Mouse (Mus musculus) forebrain, postnatal 0 days (tissue): ENCODE results near the gene Ttc34. TPM values are rescaled to one million over a fixed set of nuclear protein-coding genes. Genes with fewer than 3 reads are reported as not detected.

Experiments
- ATAC-seq: fragments of 200-750 bp; cut with Nextera tagmentation; 2 replicates; pipeline ENCODE4 v1.8.0; 2017; ENCODE audit warnings: mild to moderate bottlenecking, moderate library complexity
- DNase-seq: peaks from one replicate; pipeline ENCODE4 v3.0.0-alpha.2; 2015
- H3K27ac ChIP-seq: fragments of 300-500 bp; sonication (generic); 2 replicates; pipeline ENCODE4 v1.5.1; 2014; ENCODE audit warnings: low read depth, mild to moderate bottlenecking, antibody characterized with exemption, low read length, moderate library complexity, mixed read lengths
- H3K27me3 ChIP-seq: fragments of 300-500 bp; sonication (generic); 2 replicates; pipeline ENCODE4 v1.6.1; 2014; ENCODE audit warnings: mild to moderate bottlenecking, low read length, mixed read lengths; ENCODE audit not compliant: insufficient read depth
- H3K36me3 ChIP-seq: fragments of 300-500 bp; sonication (generic); 2 replicates; pipeline ENCODE4 v1.6.1; 2014; ENCODE audit warnings: mild to moderate bottlenecking, moderate library complexity; ENCODE audit not compliant: insufficient read depth
- H3K4me1 ChIP-seq: fragments of 300-500 bp; sonication (generic); 2 replicates; pipeline ENCODE4 v1.6.1; 2014; ENCODE audit warnings: antibody characterized with exemption; ENCODE audit not compliant: insufficient read depth
- H3K4me2 ChIP-seq: fragments of 300-500 bp; sonication (generic); 2 replicates; pipeline ENCODE4 v1.6.1; 2014; ENCODE audit warnings: low read depth, mild to moderate bottlenecking, moderate library complexity
- H3K4me3 ChIP-seq: fragments of 300-500 bp; sonication (generic); 2 replicates; pipeline ENCODE4 v1.5.1; 2014; ENCODE audit warnings: low read depth, low read length, mixed read lengths
- H3K9ac ChIP-seq: fragments of 300-500 bp; sonication (generic); 2 replicates; pipeline ENCODE4 v1.6.1; 2014; ENCODE audit warnings: mild to moderate bottlenecking
- H3K9me3 ChIP-seq: fragments of 300-500 bp; sonication (generic); 2 replicates; pipeline ENCODE4 v1.6.1; 2016; ENCODE audit warnings: low read length
- CTCF ChIP-seq: sonication (generic); IDR thresholded peaks from 2 replicates; pipeline ENCODE4 v1.5.1; 2016; ENCODE audit warnings: antibody characterized with exemption, control low read depth, low read depth
- WGBS: fragments of 180-500 bp; shearing (Covaris S2); extraction: QIAGEN DNeasy Blood & Tissue Kit; methylation state at CpG from one replicate; pipeline ENCODE4 v1.1.7; 2014; 5-methylcytosine and 5-hydroxymethylcytosine counted together
- polyA plus RNA-seq: library from polyadenylated mRNA; unstranded; fragments of >200 nt; fragmentation: Nextera tagmentation; extraction: Ambion mirVana; gene quantifications from 2 replicates; pipeline ENCODE4 v1.2.1, GENCODE M21; 2015
- total RNA-seq: library from RNA; depleted of rRNA; stranded (reverse); fragments of >200 nt; gene quantifications from 2 replicates; pipeline ENCODE4 v1.2.3, GENCODE M21; 2014

Ttc34 gene
- total and polyA plus RNA-seq, 2 experiments from 2014 or later = 3.6 to 4.1 TPM

DNA sequence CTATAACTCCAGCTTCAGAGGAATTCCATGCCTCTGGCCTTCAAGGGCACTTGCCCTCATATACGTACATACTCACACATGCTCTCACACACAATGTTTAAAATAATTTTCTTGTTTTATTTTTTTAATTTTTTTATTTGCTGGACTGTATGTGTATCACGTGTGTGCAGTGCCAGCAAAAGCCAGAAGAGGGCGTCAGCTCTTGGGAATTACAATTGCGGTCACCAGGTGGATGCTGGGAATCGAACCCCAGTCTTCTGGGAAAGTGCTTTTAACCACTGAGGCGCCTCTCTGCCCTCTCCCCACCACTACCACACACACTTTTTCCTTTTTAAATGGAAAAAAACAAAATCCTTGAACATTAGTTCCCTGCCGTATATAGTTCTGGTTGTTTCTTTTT, 19.6 kb downstream of the Ttc34 start:
- no peaks in the 10 kb centered on the region for H3K9me3 ChIP-seq
- H3K27me3 ChIP-seq = peaks cover 4% of the 10 kb centered on the region; the same call in 1 of the 2 replicates
- H3K4me3 ChIP-seq = no peak overlapping the region
- H3K36me3 ChIP-seq = no peaks in the 10 kb centered on the region
- H3K4me2 ChIP-seq = no peak overlapping the region
- ATAC-seq (no peak), DNase-seq (no peak)
- peak; percentile 30 for TF ChIP-seq CTCF
- 91% methylated on average over 7 of the region's 7 CpGs for WGBS
- no peak overlapping the region for H3K9ac ChIP-seq
- H3K27ac ChIP-seq = no peak overlapping the region
- H3K4me1 ChIP-seq = no peaks in the 10 kb centered on the region

- DNase-seq = no peak
- ATAC-seq = no peak
- TF ChIP-seq CTCF = no peak
- Histone ChIP-seq H3K36me3 (no peaks in the 10 kb centered on the region), H3K9me3 (no peaks in the 10 kb centered on the region), H3K4me1 (no peaks in the 10 kb centered on the region), H3K4me2 (no peak overlapping the region), H3K27me3 (peaks cover 4% of the 10 kb centered on the region; the same call in 1 of the 2 replicates), H3K27ac (no peak overlapping the region), H3K4me3 (no peak overlapping the region), H3K9ac (no peak overlapping the region)
- 66% methylated on average over 10 of the region's 10 CpGs for WGBS
Observed at GRCm38 (mm10) chr4:154857366-154858240, 20.3 kb downstream of the Ttc34 start.

GRCm38 (mm10) chr4:154858601-154859000, 21.3 kb downstream of the Ttc34 start:
- Histone ChIP-seq H3K4me3 (no peak overlapping the region), H3K9ac (no peak overlapping the region), H3K27ac (no peak overlapping the region), H3K36me3 (no peaks in the 10 kb centered on the region), H3K27me3 (peaks cover 4% of the 10 kb centered on the region; the same call in 1 of the 2 replicates), H3K4me2 (no peak overlapping the region), H3K9me3 (no peaks in the 10 kb centered on the region), H3K4me1 (no peaks in the 10 kb centered on the region)
- no peak for ATAC-seq
- no peak for DNase-seq
- 82% methylated on average over 3 of the region's 3 CpGs for WGBS
- no peak for TF ChIP-seq CTCF

DNA sequence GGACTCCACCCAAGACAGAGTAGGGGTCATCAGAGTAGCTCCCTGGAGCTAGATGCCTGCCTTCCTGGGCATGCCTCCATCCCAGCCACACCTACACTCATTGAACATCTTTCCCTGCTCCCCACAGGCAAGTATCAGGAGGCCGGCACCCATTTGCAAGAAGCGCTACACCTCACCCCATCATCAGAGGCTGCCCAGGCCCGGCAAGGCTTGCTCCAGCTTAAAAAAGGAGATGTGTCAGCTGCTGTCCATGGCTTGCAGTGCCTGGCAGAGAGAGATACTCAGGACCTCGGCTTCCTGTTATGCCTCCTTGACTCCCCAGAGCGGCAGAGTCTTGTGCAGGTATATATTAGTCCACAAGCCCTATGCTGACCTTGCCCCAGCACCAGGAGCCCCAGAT, 24.7 kb downstream of the Ttc34 start:
- no peak for TF ChIP-seq CTCF
- no peak overlapping the region for H3K27ac ChIP-seq
- no peak overlapping the region for H3K4me3 ChIP-seq
- no peaks in the 10 kb centered on the region for H3K9me3 ChIP-seq
- no peak for ATAC-seq
- WGBS = 75% methylated on average over 5 of the region's 5 CpGs
- no peak overlapping the region for H3K4me2 ChIP-seq
- H3K4me1 ChIP-seq = peaks cover 3% of the 10 kb centered on the region; the same call in 1 of the 2 replicates
- no peaks in the 10 kb centered on the region for H3K27me3 ChIP-seq
- H3K36me3 ChIP-seq = no peaks in the 10 kb centered on the region
- H3K9ac ChIP-seq = no peak overlapping the region
- DNase-seq = no peak

GRCm38 (mm10) chr4:154863436-154863935, 26.2 kb downstream of the Ttc34 start:
- WGBS = 86% methylated on average over 3 of the region's 3 CpGs
- Histone ChIP-seq H3K27ac (peak overlapping the region; percentile 54; the same call in 1 of the 2 replicates), H3K4me1 (peaks cover 3% of the 10 kb centered on the region; the same call in 1 of the 2 replicates), H3K4me3 (no peak overlapping the region), H3K36me3 (no peaks in the 10 kb centered on the region), H3K27me3 (no peaks in the 10 kb centered on the region), H3K9me3 (no peaks in the 10 kb centered on the region), H3K4me2 (no peak overlapping the region), H3K9ac (no peak overlapping the region)
- TF ChIP-seq CTCF = no peak
- ATAC-seq = no peak
- DNase-seq = no peak

- H3K4me1 ChIP-seq = peaks cover 3% of the 10 kb centered on the region; the same call in 1 of the 2 replicates
- H3K27me3 ChIP-seq = no peaks in the 10 kb centered on the region
- peak; percentile 58 for TF ChIP-seq CTCF
- H3K9me3 ChIP-seq = no peaks in the 10 kb centered on the region
- ATAC-seq (peak; percentile 97), DNase-seq (peak; percentile 96)
- H3K27ac ChIP-seq = peak overlapping the region; percentile 54
- under 1% methylated on average over 18 of the region's 18 CpGs for WGBS
- no peaks in the 10 kb centered on the region for H3K36me3 ChIP-seq
- peak overlapping the region; percentile 56 for H3K4me2 ChIP-seq
- peak overlapping the region; percentile 37 for H3K4me3 ChIP-seq
- H3K9ac ChIP-seq = peak overlapping the region; percentile 50
Observed at GRCm38 (mm10) chr4:154864271-154864771, 27.1 kb downstream of the Ttc34 start.
